Mouse (Mus musculus) cortical plate, adult 2 months (tissue): ENCODE measurements at regions not wholly inside any gene's neighbourhood (a gene's known extent, or its start where the extent isn't known, plus 50 kb on each side); places are given as distances from the start of the nearest gene placed in this dataset.

Source experiments
- CTCF ChIP-seq: fragments of 200-500 bp; IDR thresholded peaks from 2 replicates; pipeline ENCODE4 v1.5.1; 2011; ENCODE audit warnings: mild to moderate bottlenecking, control low read depth, low read length; ENCODE audit not compliant: insufficient read depth; ENCODE audit errors: extremely low read depth
- POLR2A ChIP-seq: fragments of 200-500 bp; IDR thresholded peaks from 2 replicates; pipeline ENCODE4 v1.6.1; 2011; ENCODE audit warnings: mild to moderate bottlenecking, low read length, control low read depth; ENCODE audit not compliant: insufficient read depth; ENCODE audit errors: extremely low read depth

DNA sequence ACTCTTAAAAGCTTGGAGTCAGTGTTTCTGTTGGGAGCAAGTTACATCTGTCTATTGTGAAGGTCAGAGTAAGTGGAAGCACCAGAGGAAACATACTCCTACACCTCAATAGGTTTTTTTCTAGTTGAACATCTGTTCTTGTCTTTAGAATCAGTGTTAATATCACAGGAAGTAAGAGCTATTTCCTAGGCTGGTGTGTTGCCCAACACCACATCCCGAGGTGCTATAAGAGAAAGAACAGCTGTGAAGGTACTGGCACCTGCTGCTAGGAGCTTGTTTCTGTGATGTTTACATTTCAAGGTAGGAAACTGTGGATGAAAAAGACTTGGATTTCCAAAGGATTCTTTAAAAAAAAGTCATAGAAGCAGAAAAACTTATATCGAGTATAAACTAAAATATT, 105.1 kb downstream of the Trim52 start:
- TF ChIP-seq CTCF = no peak
- TF ChIP-seq POLR2A = no peak
